Mouse (Mus musculus): ENCODE results near the gene Cbx4. TPM values are rescaled to one million over a fixed set of nuclear protein-coding genes. Genes with fewer than 3 reads are reported as not detected.

Cbx4 gene
- total RNA-seq (2021), result 10 to 100 TPM in 1 of 2 experiments, 1 to 10 TPM in 1; 8.1 to 12.3 TPM
- 4.7 and 5.4 TPM in 2 replicates for polyA plus RNA-seq (2012; rRNA removed)
- long read RNA-seq, full-length matches to known transcripts, result 7 of 9 reads
- long read RNA-seq, partial matches to known transcripts, result 0 of 9 reads
- long read RNA-seq, other reads (novel, unspliced or antisense), result 2 of 9 reads

DNA sequence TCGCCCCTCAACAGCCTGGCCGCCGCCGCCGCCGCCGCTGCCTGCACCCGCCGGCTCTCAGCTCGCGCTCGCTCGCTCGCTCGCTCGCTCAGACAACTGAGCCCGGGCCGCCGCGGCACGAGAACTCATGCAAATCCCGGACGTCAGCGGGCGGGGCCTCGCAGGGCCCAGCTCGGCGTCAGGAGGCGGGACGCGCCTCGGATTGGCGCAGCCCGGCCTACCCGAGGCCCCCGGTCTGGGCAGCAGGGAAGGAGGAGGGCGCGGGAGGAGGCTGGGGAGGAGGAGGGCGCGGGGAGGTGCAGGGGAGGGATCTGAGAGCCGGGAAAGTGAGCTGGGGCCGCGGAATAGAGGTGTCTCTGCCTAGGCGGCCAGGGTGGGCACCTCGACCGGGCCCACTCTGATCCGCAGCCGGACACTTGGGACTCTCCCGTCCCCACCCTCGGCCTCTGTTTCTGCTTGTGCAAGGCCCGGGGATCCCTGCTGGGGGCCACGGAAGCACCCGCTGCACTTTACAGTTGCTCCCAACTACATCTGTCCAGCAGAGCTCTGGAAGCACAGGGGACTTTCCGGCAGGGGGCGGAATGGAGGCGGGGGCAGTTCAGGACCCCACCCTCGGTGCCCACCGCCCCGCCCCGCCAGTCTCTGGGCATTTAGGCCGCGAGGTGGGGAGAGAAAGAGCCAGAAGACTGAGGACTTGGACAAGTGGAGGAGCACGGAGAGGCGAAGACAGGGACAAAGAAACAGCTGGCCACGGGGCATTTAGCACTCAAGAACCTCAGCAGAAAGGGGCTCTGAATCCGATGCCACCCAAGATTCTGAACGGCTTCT is at the start of gene Cbx4:
Cbx4 (minus strand) TSS at position 78 of the 828 bp plus-strand sequence.
- WGBS, result 2% methylated on average over 60 of the region's 67 CpGs
- Histone ChIP-seq H3K9ac (ENCODE audit: low read depth, low read length) (peak within 1 kb of the TSS; percentile 97), H3K79me2 (replicated peaks; ENCODE audit: control insufficient read depth, insufficient read depth, low read length) (no peaks in the 10 kb centered on the region), H3K27me3 (ENCODE audit: control insufficient read depth, insufficient read depth, low read length) (peaks cover 15% of the 10 kb centered on the region), H3K4me1 (ENCODE audit: control insufficient read depth, insufficient read depth, low read length) (peaks cover 8% of the 10 kb centered on the region), H3K4me3 (peak within 1 kb of the TSS; percentile 50), H3K36me3 (ENCODE audit: control insufficient read depth, insufficient read depth, low read length) (no peaks in the 10 kb centered on the region), H3K27ac (peak within 1 kb of the TSS; percentile 84)
- peak; percentile 92 to 96 for DNase-seq
- TF ChIP-seq POLR2A (IDR thresholded peaks at IDR 0.05; ENCODE audit: insufficient read depth, low read depth, low read length) (peak; percentile 67; the same call in 1 of the 2 replicates), CTCF (IDR thresholded peaks at IDR 0.05) (peak; percentile 68), EP300 (IDR thresholded peaks at IDR 0.05; ENCODE audit: insufficient read depth, low read depth, low read length) (no peak)
- intact Hi-C loops (cut with DNase I), result no loop called here

DNA sequence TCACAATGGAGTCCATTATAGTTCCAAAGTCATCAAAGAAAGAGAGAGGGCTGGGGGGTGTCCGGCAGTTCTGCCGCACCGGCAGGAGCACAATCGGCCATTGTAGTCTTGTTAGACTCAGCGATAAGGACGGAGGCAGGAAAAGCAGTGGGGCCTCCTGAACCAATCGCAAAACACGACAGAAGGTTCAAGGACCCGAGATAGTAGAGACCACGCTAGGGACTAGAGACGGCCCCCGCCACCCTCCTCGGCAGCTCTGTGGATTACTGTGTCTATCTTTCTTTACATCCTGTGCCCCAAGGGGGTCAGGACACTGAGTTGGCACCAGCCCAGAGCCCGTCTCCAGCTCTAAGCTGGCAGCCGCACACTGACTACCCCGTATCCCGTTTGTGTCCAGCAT is 48.6 kb upstream of the Cbx4 start:
- no peak for DNase-seq
- H3K27me3 ChIP-seq (ENCODE audit: control insufficient read depth, insufficient read depth, low read length), result no peaks in the 10 kb centered on the region
- H3K27ac ChIP-seq, result no peak overlapping the region
- no peaks in the 10 kb centered on the region for H3K79me2 ChIP-seq (replicated peaks; ENCODE audit: control insufficient read depth, insufficient read depth, low read length)
- WGBS, result 15% methylated on average over 17 of the region's 17 CpGs
- H3K4me1 ChIP-seq (ENCODE audit: control insufficient read depth, insufficient read depth, low read length), result peaks cover 2% of the 10 kb centered on the region; the same call in 1 of the 2 replicates
- no peak for TF ChIP-seq EP300 (IDR thresholded peaks at IDR 0.05; ENCODE audit: insufficient read depth, low read depth, low read length)
- TF ChIP-seq CTCF (IDR thresholded peaks at IDR 0.05), result no peak
- intact Hi-C loops (cut with DNase I), result no loop called here
- no peaks in the 10 kb centered on the region for H3K36me3 ChIP-seq (ENCODE audit: control insufficient read depth, insufficient read depth, low read length)
- H3K9ac ChIP-seq (ENCODE audit: low read depth, low read length), result no peak overlapping the region
- no peak overlapping the region for H3K4me3 ChIP-seq

DNA sequence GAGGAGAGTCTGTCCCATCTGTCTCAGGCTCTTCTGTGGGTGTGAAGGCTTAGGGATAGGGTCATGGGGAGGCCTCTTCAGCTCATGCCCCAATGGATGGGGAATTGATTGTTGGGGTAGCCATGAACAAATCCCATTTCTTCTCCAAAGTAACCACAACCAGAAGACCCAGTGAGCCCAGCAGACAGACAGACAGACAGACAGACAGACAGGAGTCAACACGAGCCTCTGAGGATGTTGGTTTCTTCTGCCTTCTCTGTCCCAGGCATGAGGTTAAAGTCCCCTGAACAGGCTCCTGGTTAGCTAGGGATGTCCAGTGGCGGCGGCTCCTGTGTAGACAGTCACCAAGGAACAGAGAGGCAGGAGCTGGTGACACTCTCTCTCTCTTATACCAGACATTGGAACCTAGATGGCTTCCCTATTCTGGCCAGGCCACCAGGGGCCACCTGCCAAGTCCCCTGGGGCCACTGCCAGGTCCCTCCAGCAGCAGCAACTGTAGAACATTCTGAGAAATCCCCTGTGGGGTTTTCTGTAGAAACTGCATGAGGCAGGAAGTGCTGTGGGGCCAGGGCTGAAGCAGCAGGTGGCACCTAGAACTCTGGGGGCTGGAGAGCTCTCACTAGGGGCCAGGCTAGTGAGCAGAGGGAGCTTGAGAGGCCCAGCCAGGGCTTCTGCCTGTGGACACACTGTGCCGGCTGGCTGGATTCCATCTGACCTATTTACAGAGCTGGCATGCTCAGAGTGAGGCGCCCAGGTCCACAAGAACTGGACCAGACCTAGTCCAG is 47.6 kb upstream of the Cbx4 start:
- H3K79me2 ChIP-seq (replicated peaks; ENCODE audit: control insufficient read depth, insufficient read depth, low read length), result no peaks in the 10 kb centered on the region
- intact Hi-C loops (cut with DNase I), result no loop called here
- H3K4me3 ChIP-seq, result no peak overlapping the region
- DNase-seq, result peak; percentile 67 to 81
- 62% methylated on average over 5 of the region's 5 CpGs for WGBS
- H3K27ac ChIP-seq, result peak overlapping the region; percentile 29
- no peak for TF ChIP-seq EP300 (IDR thresholded peaks at IDR 0.05; ENCODE audit: insufficient read depth, low read depth, low read length)
- TF ChIP-seq CTCF (IDR thresholded peaks at IDR 0.05), result peak; percentile 19; the same call in 1 of the 2 replicates
- TF ChIP-seq POLR2A (IDR thresholded peaks at IDR 0.05; ENCODE audit: insufficient read depth, low read depth, low read length), result no peak
- H3K36me3 ChIP-seq (ENCODE audit: control insufficient read depth, insufficient read depth, low read length), result no peaks in the 10 kb centered on the region
- H3K4me1 ChIP-seq (ENCODE audit: control insufficient read depth, insufficient read depth, low read length), result peaks cover 2% of the 10 kb centered on the region; the same call in 1 of the 2 replicates
- H3K27me3 ChIP-seq (ENCODE audit: control insufficient read depth, insufficient read depth, low read length), result no peaks in the 10 kb centered on the region
- no peak overlapping the region for H3K9ac ChIP-seq (ENCODE audit: low read depth, low read length)

DNA sequence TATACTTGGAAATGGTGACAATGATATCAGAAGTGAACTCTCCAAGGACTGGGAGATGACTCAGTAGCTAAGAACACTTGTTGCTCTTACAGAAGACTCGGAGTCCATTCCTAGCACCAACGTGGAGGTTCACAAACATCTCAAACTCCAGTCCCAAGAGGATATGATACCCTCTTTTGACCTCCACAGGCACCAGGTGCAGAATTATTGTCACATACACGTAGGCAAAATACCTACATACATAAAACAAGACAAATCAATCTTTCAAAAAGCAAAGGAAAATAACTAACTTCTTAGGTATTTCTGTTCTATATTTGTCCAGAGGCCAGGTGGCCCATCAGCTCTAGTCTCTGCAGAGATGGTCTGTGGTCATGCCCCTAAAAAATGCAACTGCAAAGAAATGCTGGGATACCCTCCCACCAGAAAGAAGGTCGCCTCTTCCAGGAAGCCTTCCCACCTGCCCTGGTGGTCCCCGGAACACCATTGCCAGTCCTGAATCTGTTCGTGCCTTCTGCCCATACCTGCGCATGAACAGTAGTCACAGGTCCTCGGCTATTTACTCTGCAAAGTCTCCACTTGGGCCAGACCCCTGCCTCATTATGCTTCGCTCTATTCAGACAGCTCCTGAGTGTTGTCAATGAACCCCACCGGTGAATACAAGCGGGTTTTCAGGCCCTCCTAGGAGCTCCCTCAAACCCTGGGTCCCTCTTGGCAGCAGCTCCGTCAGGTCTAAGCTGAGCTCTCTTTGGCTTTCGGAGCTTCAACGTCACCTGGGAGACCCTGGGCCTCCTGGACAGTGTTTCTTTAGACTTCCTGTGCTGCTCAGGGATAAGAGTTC is 46.4 kb upstream of the Cbx4 start:
- TF ChIP-seq CTCF (IDR thresholded peaks at IDR 0.05), result no peak
- no peak for TF ChIP-seq POLR2A (IDR thresholded peaks at IDR 0.05; ENCODE audit: insufficient read depth, low read depth, low read length)
- TF ChIP-seq EP300 (IDR thresholded peaks at IDR 0.05; ENCODE audit: insufficient read depth, low read depth, low read length), result no peak
- DNase-seq, result no peak
- Histone ChIP-seq H3K9ac (ENCODE audit: low read depth, low read length) (no peak overlapping the region), H3K27ac (no peak overlapping the region), H3K27me3 (ENCODE audit: control insufficient read depth, insufficient read depth, low read length) (no peaks in the 10 kb centered on the region), H3K79me2 (replicated peaks; ENCODE audit: control insufficient read depth, insufficient read depth, low read length) (no peaks in the 10 kb centered on the region), H3K4me3 (no peak overlapping the region), H3K4me1 (ENCODE audit: control insufficient read depth, insufficient read depth, low read length) (peaks cover 3% of the 10 kb centered on the region; the same call in 1 of the 2 replicates), H3K36me3 (ENCODE audit: control insufficient read depth, insufficient read depth, low read length) (no peaks in the 10 kb centered on the region)
- WGBS, result 84% methylated on average over 14 of the region's 14 CpGs
- intact Hi-C loops (cut with DNase I), result no loop called here

DNA sequence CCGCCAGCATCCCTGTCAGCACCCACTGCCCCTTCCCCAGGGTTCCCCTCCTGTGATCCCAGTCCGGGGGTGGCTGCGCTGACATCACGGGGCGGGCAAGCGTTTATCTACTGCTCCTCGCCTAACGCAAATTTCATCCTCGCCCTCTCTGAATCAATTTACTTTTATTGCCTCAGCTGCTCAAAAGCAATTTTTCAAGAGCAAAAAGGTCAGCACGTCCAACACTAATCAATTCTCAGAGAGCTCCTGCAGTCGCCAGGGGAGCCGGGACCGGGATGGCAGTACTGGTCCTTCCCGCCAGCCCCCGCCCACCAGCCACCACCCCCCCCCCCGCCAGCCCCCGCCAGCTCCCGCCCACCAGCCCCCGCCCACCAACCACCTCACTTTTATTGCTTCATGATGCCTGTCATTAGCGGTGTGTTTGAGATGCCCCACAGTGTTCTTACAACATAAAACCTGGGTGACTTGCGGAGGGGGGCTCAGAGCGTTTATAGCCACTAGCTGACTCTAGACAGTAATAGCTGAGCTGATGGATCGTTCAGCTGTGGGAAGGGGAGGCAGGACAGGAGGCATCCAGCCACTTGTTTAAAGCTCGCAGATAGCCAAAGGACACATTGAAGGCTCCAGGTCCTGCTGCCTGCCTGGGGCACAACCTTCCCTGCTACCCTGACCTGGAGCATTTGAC is 44.2 kb upstream of the Cbx4 start:
- Histone ChIP-seq H3K4me3 (no peak overlapping the region), H3K79me2 (replicated peaks; ENCODE audit: control insufficient read depth, insufficient read depth, low read length) (no peaks in the 10 kb centered on the region), H3K27me3 (ENCODE audit: control insufficient read depth, insufficient read depth, low read length) (no peaks in the 10 kb centered on the region), H3K36me3 (ENCODE audit: control insufficient read depth, insufficient read depth, low read length) (no peaks in the 10 kb centered on the region), H3K27ac (no peak overlapping the region), H3K4me1 (ENCODE audit: control insufficient read depth, insufficient read depth, low read length) (peaks cover 10% of the 10 kb centered on the region), H3K9ac (ENCODE audit: low read depth, low read length) (no peak overlapping the region)
- intact Hi-C loops (cut with DNase I), result no loop called here
- WGBS, result 39% methylated on average over 23 of the region's 24 CpGs
- no peak for DNase-seq
- TF ChIP-seq EP300 (IDR thresholded peaks at IDR 0.05; ENCODE audit: insufficient read depth, low read depth, low read length) (no peak), POLR2A (IDR thresholded peaks at IDR 0.05; ENCODE audit: insufficient read depth, low read depth, low read length) (no peak), CTCF (IDR thresholded peaks at IDR 0.05) (no peak)
